Mouse (Mus musculus): Measurements from ENCODE around the gene Apobec3. TPM values are rescaled to one million over a fixed set of nuclear protein-coding genes. Genes with fewer than 3 reads are reported as not detected.
"Not testable (repeated sequence)": the region's sequence is repeated elsewhere in the genome, so short reads cannot be mapped to it uniquely, and the experiment has no call there.

Gene Apobec3
- polyA plus RNA-seq, 1 experiment from 2014 or later: 25.3 TPM

- WGBS: 73% methylated on average over 7 of the region's 7 CpGs
- no peak overlapping the region for H3K9ac ChIP-seq (ENCODE audit: low read depth, low read length)
- no peaks in the 10 kb centered on the region for H3K4me1 ChIP-seq (ENCODE audit: control insufficient read depth, insufficient read depth, low read length)
- no peak overlapping the region for H3K4me2 ChIP-seq (replicated peaks; ENCODE audit: low read depth, low read length)
- H3K27me3 ChIP-seq (ENCODE audit: control insufficient read depth, insufficient read depth, low read length): no peaks in the 10 kb centered on the region
- peaks cover 2% of the 10 kb centered on the region; the same call in 1 of the 2 replicates for H3K36me3 ChIP-seq (ENCODE audit: control insufficient read depth, insufficient read depth, low read length)
- no peak for ATAC-seq (ENCODE audit: low FRiP score, low TSS enrichment)
- no peak overlapping the region for H3K27ac ChIP-seq (ENCODE audit: low read depth, low read length)
- H3K4me3 ChIP-seq (ENCODE audit: low read length): no peak overlapping the region
- H3K9me3 ChIP-seq (ENCODE audit: control insufficient read depth, low read length): no peaks in the 10 kb centered on the region
Observed at GRCm38 (mm10) chr15:79900751-79901150, 9.3 kb downstream of the Apobec3 start.

GRCm38 (mm10) chr15:79901399-79901798 is 9.9 kb downstream of the Apobec3 start:
- Histone ChIP-seq H3K36me3 (ENCODE audit: control insufficient read depth, insufficient read depth, low read length) (peaks cover 2% of the 10 kb centered on the region; the same call in 1 of the 2 replicates), H3K9me3 (ENCODE audit: control insufficient read depth, low read length) (no peaks in the 10 kb centered on the region), H3K4me2 (replicated peaks; ENCODE audit: low read depth, low read length) (no peak overlapping the region), H3K4me1 (ENCODE audit: control insufficient read depth, insufficient read depth, low read length) (no peaks in the 10 kb centered on the region), H3K27me3 (ENCODE audit: control insufficient read depth, insufficient read depth, low read length) (no peaks in the 10 kb centered on the region), H3K4me3 (ENCODE audit: low read length) (no peak overlapping the region), H3K27ac (ENCODE audit: low read depth, low read length) (no peak overlapping the region), H3K9ac (ENCODE audit: low read depth, low read length) (no peak overlapping the region)
- ATAC-seq (ENCODE audit: low FRiP score, low TSS enrichment): no peak
- 85% methylated on average over 2 of the region's 2 CpGs for WGBS

GRCm38 (mm10) chr15:79903081-79903480 is 11.6 kb downstream of the Apobec3 start:
- not testable (repeated sequence) for H3K4me3 ChIP-seq (ENCODE audit: low read length); ATAC-seq (ENCODE audit: low FRiP score, low TSS enrichment); H3K27ac ChIP-seq (ENCODE audit: low read depth, low read length); H3K9ac ChIP-seq (ENCODE audit: low read depth, low read length); H3K9me3 ChIP-seq (ENCODE audit: control insufficient read depth, low read length); H3K4me2 ChIP-seq (replicated peaks; ENCODE audit: low read depth, low read length); H3K36me3 ChIP-seq (ENCODE audit: control insufficient read depth, insufficient read depth, low read length); H3K4me1 ChIP-seq (ENCODE audit: control insufficient read depth, insufficient read depth, low read length); H3K27me3 ChIP-seq (ENCODE audit: control insufficient read depth, insufficient read depth, low read length)
- WGBS: 94% methylated on average over 8 of the region's 8 CpGs

- H3K4me1 ChIP-seq (ENCODE audit: control insufficient read depth, insufficient read depth, low read length): no peaks in the 10 kb centered on the region
- peaks cover under 1% of the 10 kb centered on the region; the same call in 1 of the 2 replicates for H3K36me3 ChIP-seq (ENCODE audit: control insufficient read depth, insufficient read depth, low read length)
- ATAC-seq (ENCODE audit: low FRiP score, low TSS enrichment): no peak
- H3K27me3 ChIP-seq (ENCODE audit: control insufficient read depth, insufficient read depth, low read length): no peaks in the 10 kb centered on the region
- H3K9me3 ChIP-seq (ENCODE audit: control insufficient read depth, low read length): no peaks in the 10 kb centered on the region
- no peak overlapping the region for H3K4me3 ChIP-seq (ENCODE audit: low read length)
- H3K9ac ChIP-seq (ENCODE audit: low read depth, low read length): no peak overlapping the region
- no peak overlapping the region for H3K27ac ChIP-seq (ENCODE audit: low read depth, low read length)
- H3K4me2 ChIP-seq (replicated peaks; ENCODE audit: low read depth, low read length): no peak overlapping the region
Observed at GRCm38 (mm10) chr15:79903963-79904362, 12.5 kb downstream of the Apobec3 start.

DNA sequence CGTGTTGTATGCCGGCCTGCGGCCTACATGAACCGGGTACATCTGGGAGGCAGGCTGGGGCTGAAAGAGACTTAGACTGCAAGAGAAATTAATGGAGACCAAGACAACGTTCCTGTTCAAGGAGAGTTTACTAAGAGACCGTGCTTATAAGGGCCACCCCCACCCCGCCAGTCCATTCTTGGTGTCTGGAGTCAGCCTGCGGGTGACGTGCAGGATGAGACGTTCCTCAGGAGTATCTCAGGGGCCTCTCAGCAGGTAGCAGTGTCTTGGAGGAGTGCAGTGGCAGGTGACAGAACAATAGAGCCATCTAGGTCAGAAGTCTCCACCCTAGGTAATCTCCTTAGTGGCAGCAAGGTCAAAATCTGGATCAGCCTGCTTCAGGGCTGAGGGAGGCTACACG is 13.2 kb downstream of the Apobec3 start:
- H3K9ac ChIP-seq (ENCODE audit: low read depth, low read length); H3K4me3 ChIP-seq (ENCODE audit: low read length); H3K27ac ChIP-seq (ENCODE audit: low read depth, low read length); H3K27me3 ChIP-seq (ENCODE audit: control insufficient read depth, insufficient read depth, low read length); H3K36me3 ChIP-seq (ENCODE audit: control insufficient read depth, insufficient read depth, low read length); H3K9me3 ChIP-seq (ENCODE audit: control insufficient read depth, low read length); ATAC-seq (ENCODE audit: low FRiP score, low TSS enrichment); H3K4me2 ChIP-seq (replicated peaks; ENCODE audit: low read depth, low read length); H3K4me1 ChIP-seq (ENCODE audit: control insufficient read depth, insufficient read depth, low read length): not testable (repeated sequence)
- WGBS: 88% methylated on average over 11 of the region's 11 CpGs

GRCm38 (mm10) chr15:79905211-79905610 is 13.8 kb downstream of the Apobec3 start:
- ATAC-seq (ENCODE audit: low FRiP score, low TSS enrichment): no peak
- Histone ChIP-seq H3K27me3 (ENCODE audit: control insufficient read depth, insufficient read depth, low read length) (no peaks in the 10 kb centered on the region), H3K9ac (ENCODE audit: low read depth, low read length) (no peak overlapping the region), H3K4me2 (replicated peaks; ENCODE audit: low read depth, low read length) (no peak overlapping the region), H3K9me3 (ENCODE audit: control insufficient read depth, low read length) (no peaks in the 10 kb centered on the region), H3K4me3 (ENCODE audit: low read length) (no peak overlapping the region), H3K36me3 (ENCODE audit: control insufficient read depth, insufficient read depth, low read length) (no peaks in the 10 kb centered on the region), H3K27ac (ENCODE audit: low read depth, low read length) (no peak overlapping the region), H3K4me1 (ENCODE audit: control insufficient read depth, insufficient read depth, low read length) (no peaks in the 10 kb centered on the region)
- 58% methylated on average over 12 of the region's 12 CpGs for WGBS

DNA sequence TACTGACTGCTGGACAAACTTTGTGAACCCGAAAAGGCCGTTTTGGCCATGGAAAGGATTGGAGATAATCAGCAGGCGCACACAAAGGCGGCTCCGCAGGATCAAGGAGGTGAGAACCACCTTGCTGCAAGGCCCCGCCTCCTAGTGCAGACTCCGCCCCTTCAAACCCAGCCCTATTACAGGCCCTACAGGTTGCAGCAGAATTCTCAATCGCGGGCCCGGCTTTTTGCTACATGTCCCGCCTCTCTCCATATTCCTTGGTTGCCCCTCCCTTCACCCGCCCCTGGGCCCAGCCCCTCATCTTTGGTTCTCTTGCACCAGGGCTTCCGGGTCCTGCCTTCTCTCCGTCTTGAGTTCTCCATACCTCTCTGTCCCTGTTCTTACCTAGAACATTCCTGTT is 15.4 kb downstream of the Apobec3 start:
- no peak overlapping the region for H3K9ac ChIP-seq (ENCODE audit: low read depth, low read length)
- no peak overlapping the region for H3K4me2 ChIP-seq (replicated peaks; ENCODE audit: low read depth, low read length)
- H3K36me3 ChIP-seq (ENCODE audit: control insufficient read depth, insufficient read depth, low read length): no peaks in the 10 kb centered on the region
- no peak for ATAC-seq (ENCODE audit: low FRiP score, low TSS enrichment)
- WGBS: 46% methylated on average over 14 of the region's 14 CpGs
- H3K27ac ChIP-seq (ENCODE audit: low read depth, low read length): no peak overlapping the region
- H3K4me1 ChIP-seq (ENCODE audit: control insufficient read depth, insufficient read depth, low read length): no peaks in the 10 kb centered on the region
- no peak overlapping the region for H3K4me3 ChIP-seq (ENCODE audit: low read length)
- H3K9me3 ChIP-seq (ENCODE audit: control insufficient read depth, low read length): no peaks in the 10 kb centered on the region
- H3K27me3 ChIP-seq (ENCODE audit: control insufficient read depth, insufficient read depth, low read length): no peaks in the 10 kb centered on the region

DNA sequence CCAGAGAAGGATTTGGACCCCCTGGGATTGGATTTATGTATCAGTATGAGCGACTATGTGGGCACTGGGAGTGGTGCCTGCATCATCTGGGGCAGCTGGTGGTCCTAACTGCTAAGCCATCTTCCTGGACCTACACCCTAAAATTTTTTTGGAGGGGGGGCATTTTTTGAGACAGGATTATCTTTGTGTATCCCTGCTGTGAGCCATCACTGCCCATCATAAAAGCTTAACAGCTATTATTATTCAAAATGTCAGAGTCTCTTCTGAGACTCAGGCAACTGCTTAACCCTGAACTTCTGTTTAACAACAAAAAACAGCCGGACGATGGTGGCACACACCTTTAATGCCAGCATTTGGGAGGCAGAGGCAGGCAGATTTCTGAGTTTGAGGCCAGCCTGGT is 17.5 kb downstream of the Apobec3 start:
- H3K4me3 ChIP-seq (ENCODE audit: low read length); H3K27me3 ChIP-seq (ENCODE audit: control insufficient read depth, insufficient read depth, low read length); H3K9ac ChIP-seq (ENCODE audit: low read depth, low read length); H3K36me3 ChIP-seq (ENCODE audit: control insufficient read depth, insufficient read depth, low read length); ATAC-seq (ENCODE audit: low FRiP score, low TSS enrichment); H3K27ac ChIP-seq (ENCODE audit: low read depth, low read length); H3K9me3 ChIP-seq (ENCODE audit: control insufficient read depth, low read length); H3K4me1 ChIP-seq (ENCODE audit: control insufficient read depth, insufficient read depth, low read length); H3K4me2 ChIP-seq (replicated peaks; ENCODE audit: low read depth, low read length): not testable (repeated sequence)
- WGBS: 84% methylated on average over 3 of the region's 3 CpGs

DNA sequence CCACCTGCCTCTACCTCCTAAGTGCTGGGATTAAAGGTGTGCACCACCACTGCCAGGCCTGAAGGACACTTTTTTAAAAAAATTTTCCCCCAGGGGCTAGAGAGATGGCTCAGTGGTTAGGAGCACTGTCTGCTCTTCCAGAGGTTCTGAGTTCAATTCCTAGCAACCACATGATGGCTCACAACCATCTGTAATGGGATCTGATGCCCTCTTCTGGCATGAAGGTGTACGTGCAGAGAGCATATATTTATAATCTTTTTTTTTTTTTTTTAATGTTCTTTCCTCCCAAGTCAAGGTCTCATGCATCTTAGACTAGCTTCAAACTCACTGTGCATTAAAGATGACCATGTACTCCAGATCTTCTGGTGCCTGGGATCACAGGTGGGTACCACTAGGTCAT is 19.4 kb downstream of the Apobec3 start:
- not testable (repeated sequence) for H3K4me3 ChIP-seq (ENCODE audit: low read length); ATAC-seq (ENCODE audit: low FRiP score, low TSS enrichment); H3K4me1 ChIP-seq (ENCODE audit: control insufficient read depth, insufficient read depth, low read length); H3K4me2 ChIP-seq (replicated peaks; ENCODE audit: low read depth, low read length); H3K27me3 ChIP-seq (ENCODE audit: control insufficient read depth, insufficient read depth, low read length); H3K9ac ChIP-seq (ENCODE audit: low read depth, low read length); H3K9me3 ChIP-seq (ENCODE audit: control insufficient read depth, low read length); H3K36me3 ChIP-seq (ENCODE audit: control insufficient read depth, insufficient read depth, low read length); H3K27ac ChIP-seq (ENCODE audit: low read depth, low read length)
- 68% methylated on average over 1 of the region's 1 CpGs for WGBS

DNA sequence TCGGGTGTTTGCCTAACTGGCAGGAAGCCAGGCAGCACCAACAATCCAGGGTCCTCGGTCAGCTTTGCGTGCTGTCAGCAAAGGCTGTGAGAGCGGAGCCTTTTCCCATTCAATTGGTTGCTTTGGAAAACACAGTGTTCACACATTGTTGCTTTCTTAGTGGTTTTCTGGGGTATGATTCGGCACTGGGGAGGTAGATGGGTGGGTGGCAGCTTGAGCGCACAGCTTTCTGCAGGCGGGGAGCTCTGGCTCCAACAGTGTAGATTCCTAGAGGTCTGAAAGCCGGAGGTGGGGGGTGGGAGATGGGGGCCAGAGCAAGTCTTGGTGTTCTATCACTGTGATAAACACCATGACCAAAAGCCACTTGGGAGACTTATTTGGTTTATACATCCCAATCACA is 19.9 kb downstream of the Apobec3 start:
- 91% methylated on average over 8 of the region's 8 CpGs for WGBS
- ATAC-seq (ENCODE audit: low FRiP score, low TSS enrichment): no peak
- H3K9me3 ChIP-seq (ENCODE audit: control insufficient read depth, low read length): no peaks in the 10 kb centered on the region

More for the DNA sequence above, 19.9 kb downstream of the Apobec3 start:
- Histone ChIP-seq H3K4me1 (ENCODE audit: control insufficient read depth, insufficient read depth, low read length) (no peaks in the 10 kb centered on the region), H3K36me3 (ENCODE audit: control insufficient read depth, insufficient read depth, low read length) (no peaks in the 10 kb centered on the region), H3K27me3 (ENCODE audit: control insufficient read depth, insufficient read depth, low read length) (no peaks in the 10 kb centered on the region), H3K4me3 (ENCODE audit: low read length) (no peak overlapping the region), H3K9ac (ENCODE audit: low read depth, low read length) (no peak overlapping the region), H3K27ac (ENCODE audit: low read depth, low read length) (no peak overlapping the region), H3K4me2 (replicated peaks; ENCODE audit: low read depth, low read length) (no peak overlapping the region)
